Mouse (Mus musculus): ENCODE measurements at regions not wholly inside any gene's neighbourhood (a gene's known extent, or its start where the extent isn't known, plus 50 kb on each side); places are given as distances from the start of the nearest gene placed in this dataset.
A peak's percentile ranks its signal among the peaks of the same experiment; 100 is the strongest.
"Not testable (repeated sequence)": the region's sequence is repeated elsewhere in the genome, so short reads cannot be mapped to it uniquely, and the experiment has no call there.

GRCm38 (mm10) chr11:48657851-48658250 lies 142.3 kb upstream of the Rack1 start:
- no peak for DNase-seq

- DNase-seq = no peak
Measured at GRCm38 (mm10) chr11:48661641-48662040, 138.5 kb upstream of the Rack1 start.

- no peak for DNase-seq
Measured at GRCm38 (mm10) chr11:48684781-48685314, 115.3 kb upstream of the Rack1 start.

- no peak for DNase-seq
Measured at GRCm38 (mm10) chr11:48690070-48690469, 110.1 kb upstream of the Rack1 start.

- DNase-seq = no peak
Measured at GRCm38 (mm10) chr11:48696352-48696751, 103.8 kb upstream of the Rack1 start.

- no peak for DNase-seq
Measured at GRCm38 (mm10) chr11:48697191-48697590, 102.9 kb upstream of the Rack1 start.

GRCm38 (mm10) chr11:48707192-48707591 lies 92.9 kb upstream of the Rack1 start:
- no peak for DNase-seq

GRCm38 (mm10) chr11:48710972-48711371 lies 89.2 kb upstream of the Rack1 start:
- peak in 1 of 2 experiments; percentile 3 for DNase-seq

- DNase-seq = no peak
Measured at GRCm38 (mm10) chr11:48724068-48724467, 76.1 kb upstream of the Rack1 start.

- not testable (repeated sequence) for DNase-seq
Measured at GRCm38 (mm10) chr11:48730826-48731225, 69.3 kb upstream of the Rack1 start.

- peak in 1 of 2 experiments; percentile 6 for DNase-seq
Measured at GRCm38 (mm10) chr11:48746503-48746902, 53.6 kb upstream of the Rack1 start.

- DNase-seq = no peak
Measured at GRCm38 (mm10) chr11:48748066-48748465, 52.1 kb upstream of the Rack1 start.
